Mouse (Mus musculus): ENCODE results near the gene Akap14.

DNA sequence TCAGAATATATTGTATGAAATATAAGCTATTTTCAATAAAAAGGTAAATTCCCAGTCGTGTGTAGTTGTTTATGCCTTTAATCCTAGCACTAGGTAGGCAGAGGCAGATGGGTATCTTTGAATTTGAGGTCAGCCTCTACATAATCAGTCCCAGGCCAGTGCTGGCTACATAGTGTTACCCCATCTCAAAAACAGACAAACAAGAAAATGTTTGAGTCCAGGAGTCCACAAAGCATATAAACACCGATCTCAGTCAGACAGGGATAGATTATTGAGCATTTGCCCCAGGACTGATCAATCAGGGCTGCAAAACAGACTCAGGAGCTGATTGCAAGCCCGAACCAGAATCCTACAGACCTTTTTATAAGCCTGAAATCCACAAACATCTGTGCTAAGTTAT is 49.1 kb downstream of the Akap14 start:
- no peak for TF ChIP-seq EP300 (IDR thresholded peaks at IDR 0.05; ENCODE audit: low read depth)
- no peak for TF ChIP-seq CTCF (IDR thresholded peaks at IDR 0.05; ENCODE audit: low read depth)

Data from liver, postnatal 0 days (tissue).